Mouse (Mus musculus) C2C12 (cell line): ENCODE measurements around the gene Grk5.

Experiments
- CEBPB ChIP-seq: IDR thresholded peaks from one replicate; pipeline ENCODE4 v1.6.1; 2011; ENCODE audit warnings: low read depth, mild to moderate bottlenecking, control low read depth, moderate library complexity
- CTCF ChIP-seq: IDR thresholded peaks from one replicate; pipeline ENCODE4 v1.5.1; 2011; ENCODE audit not compliant: control insufficient read depth, insufficient read depth, insufficient read length
- MYOD1 ChIP-seq: IDR thresholded peaks from one replicate; pipeline ENCODE4 v1.6.1; 2011; ENCODE audit warnings: low read depth; ENCODE audit not compliant: control insufficient read depth, insufficient read length
- MYOG ChIP-seq: IDR thresholded peaks from one replicate; pipeline ENCODE4 v1.6.1; 2011; ENCODE audit not compliant: control insufficient read depth, insufficient read length; ENCODE audit errors: extremely low read depth
- USF1 ChIP-seq: IDR thresholded peaks from one replicate; pipeline ENCODE4 v1.6.1; 2011; ENCODE audit warnings: low read depth, mild to moderate bottlenecking, control low read depth, moderate library complexity

- TF ChIP-seq USF1 (no peak), MYOD1 (no peak), CEBPB (no peak), MYOG (no peak), CTCF (no peak)
These were observed 342 bp upstream of the Grk5 start for GRCm38 (mm10) chr19:60889101-60889713.
